Mouse (Mus musculus) spleen, adult 2 months (tissue): ENCODE results near the gene Eif4g3.

ENCODE experiments used
- CTCF ChIP-seq: fragments of 200-500 bp; IDR thresholded peaks from 2 replicates; pipeline ENCODE4 v1.5.1; 2011; ENCODE audit warnings: mild to moderate bottlenecking, inconsistent platforms; ENCODE audit not compliant: insufficient read depth, insufficient read length, insufficient replicate concordance; ENCODE audit errors: extremely low read depth
- POLR2A ChIP-seq: fragments of 200-500 bp; IDR thresholded peaks from 2 replicates; pipeline ENCODE4 v1.6.1; 2011; ENCODE audit warnings: low read depth, low read length, inconsistent platforms

- TF ChIP-seq CTCF, result peak; percentile 73; the same call in 1 of the 2 replicates
- no peak for TF ChIP-seq POLR2A
Observed at GRCm38 (mm10) chr4:137952840-137953239, 40.0 kb upstream of the Eif4g3 start.
